Mouse (Mus musculus): ENCODE results near the gene Ccdc149. TPM values are rescaled to one million over a fixed set of nuclear protein-coding genes. Genes with fewer than 3 reads are reported as not detected.

The Ccdc149 gene
- polyA plus RNA-seq, 1 experiment from 2014 or later: 2.5 TPM

- peak overlapping the region; percentile 29; the same call in 1 of the 2 replicates for H3K9ac ChIP-seq
- no peaks in the 10 kb centered on the region for H3K36me3 ChIP-seq
- peaks cover 21% of the 10 kb centered on the region for H3K27me3 ChIP-seq
- WGBS: 38% methylated on average over 63 of the region's 63 CpGs
- no peaks in the 10 kb centered on the region for H3K9me3 ChIP-seq (replicated peaks)
- peak overlapping the region; percentile 70 for H3K4me2 ChIP-seq
- H3K4me3 ChIP-seq: peak overlapping the region; percentile 38
- peaks cover 5% of the 10 kb centered on the region for H3K4me1 ChIP-seq (replicated peaks)
- no peak for ATAC-seq (replicated peaks; ENCODE audit: insufficient number of reproducible peaks, insufficient read depth, low FRiP score, low read depth)
- H3K27ac ChIP-seq: no peak overlapping the region
Observed at GRCm38 (mm10) chr5:52367866-52368840, 103.2 kb downstream of the Ccdc149 start.

GRCm38 (mm10) chr5:52366661-52367060 lies 104.7 kb downstream of the Ccdc149 start:
- H3K4me2 ChIP-seq: no peak overlapping the region
- WGBS: 64% methylated on average over 2 of the region's 2 CpGs
- H3K4me3 ChIP-seq: no peak overlapping the region
- no peaks in the 10 kb centered on the region for H3K36me3 ChIP-seq
- no peak for ATAC-seq (replicated peaks; ENCODE audit: insufficient number of reproducible peaks, insufficient read depth, low FRiP score, low read depth)
- H3K27ac ChIP-seq: no peak overlapping the region
- H3K4me1 ChIP-seq (replicated peaks): peaks cover 6% of the 10 kb centered on the region
- no peaks in the 10 kb centered on the region for H3K9me3 ChIP-seq (replicated peaks)
- H3K27me3 ChIP-seq: peaks cover 21% of the 10 kb centered on the region
- H3K9ac ChIP-seq: no peak overlapping the region

- no peak for ATAC-seq (replicated peaks; ENCODE audit: insufficient number of reproducible peaks, insufficient read depth, low FRiP score, low read depth)
- H3K4me1 ChIP-seq (replicated peaks): peaks cover 6% of the 10 kb centered on the region
- H3K9ac ChIP-seq: no peak overlapping the region
- no peak overlapping the region for H3K4me2 ChIP-seq
- peaks cover 21% of the 10 kb centered on the region for H3K27me3 ChIP-seq
- H3K4me3 ChIP-seq: no peak overlapping the region
- H3K36me3 ChIP-seq: no peaks in the 10 kb centered on the region
- H3K9me3 ChIP-seq (replicated peaks): no peaks in the 10 kb centered on the region
- H3K27ac ChIP-seq: no peak overlapping the region
- WGBS: 91% methylated on average over 5 of the region's 5 CpGs
Observed at GRCm38 (mm10) chr5:52365930-52366329, 105.4 kb downstream of the Ccdc149 start.

GRCm38 (mm10) chr5:52364521-52364920 lies 106.8 kb downstream of the Ccdc149 start:
- Histone ChIP-seq H3K4me2 (no peak overlapping the region), H3K9me3 (replicated peaks) (no peaks in the 10 kb centered on the region), H3K9ac (no peak overlapping the region), H3K4me3 (no peak overlapping the region), H3K36me3 (no peaks in the 10 kb centered on the region), H3K27me3 (peaks cover 15% of the 10 kb centered on the region; the same call in 1 of the 2 replicates), H3K4me1 (replicated peaks) (peaks cover 10% of the 10 kb centered on the region), H3K27ac (no peak overlapping the region)
- ATAC-seq (replicated peaks; ENCODE audit: insufficient number of reproducible peaks, insufficient read depth, low FRiP score, low read depth): no peak
- 58% methylated on average over 5 of the region's 5 CpGs for WGBS

- peak; percentile 53; the same call in 1 of the 2 replicates for ATAC-seq (replicated peaks; ENCODE audit: insufficient number of reproducible peaks, insufficient read depth, low FRiP score, low read depth)
- Histone ChIP-seq H3K36me3 (no peaks in the 10 kb centered on the region), H3K27me3 (peaks cover 7% of the 10 kb centered on the region; the same call in 1 of the 2 replicates), H3K4me2 (peak within 1 kb of the TSS; percentile 21; the same call in 1 of the 2 replicates), H3K9me3 (replicated peaks) (no peaks in the 10 kb centered on the region), H3K27ac (no peak within 1 kb of the TSS), H3K9ac (no peak within 1 kb of the TSS), H3K4me1 (replicated peaks) (peaks cover 10% of the 10 kb centered on the region), H3K4me3 (no peak within 1 kb of the TSS)
- WGBS: 23% methylated on average over 11 of the region's 11 CpGs
Observed at GRCm38 (mm10) chr5:52363468-52364150, 107.7 kb downstream of the Ccdc149 start, which contains the start of gene Sod3. TSS of gene Sod3 (plus strand) at chr5:52363791.

- H3K27ac ChIP-seq: no peak overlapping the region
- H3K36me3 ChIP-seq: no peaks in the 10 kb centered on the region
- WGBS: 61% methylated on average over 6 of the region's 6 CpGs
- peaks cover 10% of the 10 kb centered on the region for H3K4me1 ChIP-seq (replicated peaks)
- H3K27me3 ChIP-seq: peaks cover 2% of the 10 kb centered on the region; the same call in 1 of the 2 replicates
- H3K9me3 ChIP-seq (replicated peaks): no peaks in the 10 kb centered on the region
- H3K9ac ChIP-seq: no peak overlapping the region
- no peak overlapping the region for H3K4me3 ChIP-seq
- no peak for ATAC-seq (replicated peaks; ENCODE audit: insufficient number of reproducible peaks, insufficient read depth, low FRiP score, low read depth)
- H3K4me2 ChIP-seq: no peak overlapping the region
Observed at GRCm38 (mm10) chr5:52362776-52363467, 108.4 kb downstream of the Ccdc149 start.

- no peak overlapping the region for H3K4me3 ChIP-seq
Observed at GRCm38 (mm10) chr5:52360286-52361049, 110.9 kb downstream of the Ccdc149 start.

GRCm38 (mm10) chr5:52358120-52358519 lies 113.2 kb downstream of the Ccdc149 start:
- WGBS: 70% methylated on average over 6 of the region's 6 CpGs

More at GRCm38 (mm10) chr5:52360286-52361049, 110.9 kb downstream of the Ccdc149 start:
- no peaks in the 10 kb centered on the region for H3K36me3 ChIP-seq
- H3K9ac ChIP-seq: no peak overlapping the region
- ATAC-seq (replicated peaks; ENCODE audit: insufficient number of reproducible peaks, insufficient read depth, low FRiP score, low read depth): no peak
- 49% methylated on average over 21 of the region's 21 CpGs for WGBS
- H3K4me1 ChIP-seq (replicated peaks): peaks cover 10% of the 10 kb centered on the region
- no peaks in the 10 kb centered on the region for H3K9me3 ChIP-seq (replicated peaks)
- H3K27ac ChIP-seq: no peak overlapping the region
- no peaks in the 10 kb centered on the region for H3K27me3 ChIP-seq
- 0 out of 2 replicates have a peak overlapping the region, but pooled peaks have one; percentile 19 for H3K4me2 ChIP-seq

GRCm38 (mm10) chr5:52357175-52357754 lies 114.1 kb downstream of the Ccdc149 start:
- Histone ChIP-seq H3K9me3 (replicated peaks) (no peaks in the 10 kb centered on the region), H3K4me3 (no peak overlapping the region)

More at GRCm38 (mm10) chr5:52358120-52358519, 113.2 kb downstream of the Ccdc149 start:
- no peak overlapping the region for H3K9ac ChIP-seq
- H3K27me3 ChIP-seq: no peaks in the 10 kb centered on the region
- no peaks in the 10 kb centered on the region for H3K9me3 ChIP-seq (replicated peaks)
- no peak overlapping the region for H3K4me2 ChIP-seq
- ATAC-seq (replicated peaks; ENCODE audit: insufficient number of reproducible peaks, insufficient read depth, low FRiP score, low read depth): no peak
- H3K4me1 ChIP-seq (replicated peaks): peaks cover 4% of the 10 kb centered on the region
- H3K4me3 ChIP-seq: no peak overlapping the region
- no peak overlapping the region for H3K27ac ChIP-seq
- no peaks in the 10 kb centered on the region for H3K36me3 ChIP-seq

GRCm38 (mm10) chr5:52355612-52356011 lies 115.7 kb downstream of the Ccdc149 start:
- Histone ChIP-seq H3K9me3 (replicated peaks) (no peaks in the 10 kb centered on the region), H3K27me3 (no peaks in the 10 kb centered on the region), H3K4me1 (replicated peaks) (peaks cover 3% of the 10 kb centered on the region; the same call in 1 of the 2 replicates), H3K36me3 (no peaks in the 10 kb centered on the region), H3K27ac (no peak overlapping the region), H3K4me2 (no peak overlapping the region), H3K9ac (no peak overlapping the region), H3K4me3 (no peak overlapping the region)
- 73% methylated on average over 7 of the region's 7 CpGs for WGBS
- ATAC-seq (replicated peaks; ENCODE audit: insufficient number of reproducible peaks, insufficient read depth, low FRiP score, low read depth): no peak

More at GRCm38 (mm10) chr5:52357175-52357754, 114.1 kb downstream of the Ccdc149 start:
- Histone ChIP-seq H3K9ac (no peak overlapping the region), H3K4me1 (replicated peaks) (peaks cover 3% of the 10 kb centered on the region; the same call in 1 of the 2 replicates), H3K27ac (no peak overlapping the region), H3K36me3 (no peaks in the 10 kb centered on the region), H3K4me2 (no peak overlapping the region), H3K27me3 (no peaks in the 10 kb centered on the region)
- 64% methylated on average over 9 of the region's 9 CpGs for WGBS
- no peak for ATAC-seq (replicated peaks; ENCODE audit: insufficient number of reproducible peaks, insufficient read depth, low FRiP score, low read depth)
